ENCODE assay signal across 14 mouse cellular contexts in genomic region chr11:95650981-95651380, GRCm38 (mm10). TPM values are rescaled to one million over a fixed set of nuclear protein-coding genes. Genes with fewer than 3 reads are reported as not detected.
DNase-seq lines count a peak whose midpoint lies in the region; ATAC-seq lines count a peak whose summit lies in the region.
"Had no signal": no experiment of that assay in that cellular context is flagged by ENCODE, and none has a peak within 500 bp of the region (broad histone marks: within the 10 kb centered on the region; RNA-seq: fewer than 3 reads in every experiment).

No protein-coding gene starts in this region.

- intact Hi-C loops in heart, postnatal 25 days (cut with DNase I): no loop called here

- peak; percentile 44 for DNase-seq in gastrocnemius, adult 18-20 months (ENCODE audit: low spot score)
- DNase-seq in gastrocnemius, postnatal 4 days (ENCODE audit: low spot score in 2 of 2): no peak
- DNase-seq in urinary bladder, postnatal 14 days (ENCODE audit: low spot score): peak; percentile 75
- DNase-seq in urinary bladder, adult 2 months (ENCODE audit: low spot score): no peak
- peak; percentile 81 to 85 for DNase-seq in adrenal gland, postnatal 36 days
- DNase-seq in heart, postnatal 25 days (ENCODE audit: low spot score): no peak
- no peak for DNase-seq in left cerebral cortex, adult 11 months (ENCODE audit: low spot score)
- DNase-seq: B cell, adult 2 months; cerebellum, postnatal 36 days; layer of hippocampus, postnatal 36 days; lung, postnatal 4 days; midbrain, embryonic 14.5 days had no signal

- no peak for ATAC-seq in cerebellum, adult (ENCODE audit: insufficient number of reproducible peaks, low FRiP score, low TSS enrichment)
- ATAC-seq: intestine, postnatal 0 days had no signal

RNA-seq across cellular contexts. Expression of gene Phb, which starts 15.8 kb away (rescaled TPM):
- 100 to 1,000 TPM; 151 to 168 TPM for total RNA-seq in gastrocnemius, adult 18-20 months (2021)
- total RNA-seq in gastrocnemius, postnatal 4 days (2021): 100 to 1,000 TPM; 144 to 147 TPM
- 160 and 185 TPM in 2 replicates for polyA plus RNA-seq in urinary bladder, adult 2 months (2012; rRNA removed)
- total RNA-seq in adrenal gland, postnatal 36 days (2021): 100 to 1,000 TPM; 324 to 358 TPM
- total RNA-seq in heart, postnatal 25 days (2021): 100 to 1,000 TPM; 384 to 423 TPM

Comparison
In these comparisons a context has a peak if more than half of its experiments do, and no peak if none do; other contexts are left out.
1. DNase-seq: peak in gastrocnemius, adult 18-20 months (single experiment), urinary bladder, postnatal 14 days (single experiment) and adrenal gland, postnatal 36 days (2 of 2); none in gastrocnemius, postnatal 4 days (0 of 2), urinary bladder, adult 2 months (single experiment), heart, postnatal 25 days (single experiment) and left cerebral cortex, adult 11 months (single experiment).